Mouse (Mus musculus): Measurements from ENCODE around the gene Kif3c. TPM values are rescaled to one million over a fixed set of nuclear protein-coding genes. Genes with fewer than 3 reads are reported as not detected.

Kif3c gene
- polyA plus RNA-seq, 1 experiment from 2014 or later = 0.46 TPM

- no peaks in the 10 kb centered on the region for H3K27me3 ChIP-seq (ENCODE audit: insufficient read depth, low read length)
- no peak overlapping the region; the same call in 1 of the 2 replicates for H3K27ac ChIP-seq (ENCODE audit: low read depth)
- WGBS (ENCODE audit: insufficient replicate concordance) = 50% methylated on average over 2 of the region's 2 CpGs
- H3K9me3 ChIP-seq (ENCODE audit: low read length) = no peaks in the 10 kb centered on the region
- DNase-seq (no peak), ATAC-seq (no peak)
- TF ChIP-seq CTCF (IDR thresholded peaks at IDR 0.05; ENCODE audit: low read depth) (no peak), EP300 (IDR thresholded peaks at IDR 0.05; ENCODE audit: low read depth) (no peak)
- H3K4me3 ChIP-seq (ENCODE audit: low read depth, low read length) = no peak overlapping the region
- H3K4me1 ChIP-seq (ENCODE audit: insufficient read depth) = peaks cover 10% of the 10 kb centered on the region
- no peaks in the 10 kb centered on the region for H3K36me3 ChIP-seq (replicated peaks; ENCODE audit: insufficient read depth, low read length)
- H3K4me2 ChIP-seq (ENCODE audit: low read depth, low read length) = no peak overlapping the region
- no peak overlapping the region for H3K9ac ChIP-seq (replicated peaks)
Measured at GRCm38 (mm10) chr12:3429681-3430442, 64.9 kb downstream of the Kif3c start.

- no peaks in the 10 kb centered on the region for H3K27me3 ChIP-seq (ENCODE audit: insufficient read depth, low read length)
- TF ChIP-seq CTCF (IDR thresholded peaks at IDR 0.05; ENCODE audit: low read depth) (no peak), EP300 (IDR thresholded peaks at IDR 0.05; ENCODE audit: low read depth) (no peak)
- no peak for DNase-seq
- H3K36me3 ChIP-seq (replicated peaks; ENCODE audit: insufficient read depth, low read length) = no peaks in the 10 kb centered on the region
- ATAC-seq = no peak
- H3K4me3 ChIP-seq (ENCODE audit: low read depth, low read length) = no peak overlapping the region
- peak overlapping the region; percentile 25; the same call in 1 of the 2 replicates for H3K27ac ChIP-seq (ENCODE audit: low read depth)
- peaks cover 9% of the 10 kb centered on the region for H3K4me1 ChIP-seq (ENCODE audit: insufficient read depth)
- H3K9me3 ChIP-seq (ENCODE audit: low read length) = no peaks in the 10 kb centered on the region
- no peak overlapping the region for H3K9ac ChIP-seq (replicated peaks)
- H3K4me2 ChIP-seq (ENCODE audit: low read depth, low read length) = no peak overlapping the region
Measured at GRCm38 (mm10) chr12:3430443-3430753, 65.5 kb downstream of the Kif3c start.

GRCm38 (mm10) chr12:3430985-3431384 lies 66.1 kb downstream of the Kif3c start:
- H3K4me3 ChIP-seq (ENCODE audit: low read depth, low read length) = no peak overlapping the region
- H3K4me1 ChIP-seq (ENCODE audit: insufficient read depth) = peaks cover 6% of the 10 kb centered on the region; the same call in 1 of the 2 replicates
- DNase-seq (no peak), ATAC-seq (no peak)
- no peak overlapping the region for H3K4me2 ChIP-seq (ENCODE audit: low read depth, low read length)
- no peak overlapping the region for H3K27ac ChIP-seq (ENCODE audit: low read depth)
- no peak for TF ChIP-seq EP300 (IDR thresholded peaks at IDR 0.05; ENCODE audit: low read depth)
- 0 out of 2 replicates have a peak, but pooled peaks have one; percentile 13 for TF ChIP-seq CTCF (IDR thresholded peaks at IDR 0.05; ENCODE audit: low read depth)
- H3K36me3 ChIP-seq (replicated peaks; ENCODE audit: insufficient read depth, low read length) = no peaks in the 10 kb centered on the region
- H3K27me3 ChIP-seq (ENCODE audit: insufficient read depth, low read length) = no peaks in the 10 kb centered on the region
- no peaks in the 10 kb centered on the region for H3K9me3 ChIP-seq (ENCODE audit: low read length)
- no peak overlapping the region for H3K9ac ChIP-seq (replicated peaks)

- WGBS (ENCODE audit: insufficient replicate concordance) = 27% methylated on average over 1 of the region's 1 CpGs
- TF ChIP-seq EP300 (IDR thresholded peaks at IDR 0.05; ENCODE audit: low read depth) (no peak), CTCF (IDR thresholded peaks at IDR 0.05; ENCODE audit: low read depth) (no peak)
- Histone ChIP-seq H3K9ac (replicated peaks) (no peak overlapping the region), H3K4me1 (ENCODE audit: insufficient read depth) (0 out of 2 replicates have a peak, but pooled peaks cover 2% of the 10 kb centered on the region), H3K4me3 (ENCODE audit: low read depth, low read length) (no peak overlapping the region), H3K9me3 (ENCODE audit: low read length) (no peaks in the 10 kb centered on the region), H3K27me3 (ENCODE audit: insufficient read depth, low read length) (no peaks in the 10 kb centered on the region), H3K36me3 (replicated peaks; ENCODE audit: insufficient read depth, low read length) (no peaks in the 10 kb centered on the region), H3K4me2 (ENCODE audit: low read depth, low read length) (no peak overlapping the region), H3K27ac (ENCODE audit: low read depth) (no peak overlapping the region)
- ATAC-seq (no peak), DNase-seq (no peak)
Measured at GRCm38 (mm10) chr12:3433736-3434135, 68.8 kb downstream of the Kif3c start.

GRCm38 (mm10) chr12:3436446-3436845 lies 71.5 kb downstream of the Kif3c start:
- Histone ChIP-seq H3K9ac (replicated peaks) (no peak overlapping the region), H3K27me3 (ENCODE audit: insufficient read depth, low read length) (no peaks in the 10 kb centered on the region), H3K4me3 (ENCODE audit: low read depth, low read length) (no peak overlapping the region), H3K27ac (ENCODE audit: low read depth) (no peak overlapping the region), H3K4me1 (ENCODE audit: insufficient read depth) (peaks cover 4% of the 10 kb centered on the region; the same call in 1 of the 2 replicates), H3K36me3 (replicated peaks; ENCODE audit: insufficient read depth, low read length) (no peaks in the 10 kb centered on the region), H3K4me2 (ENCODE audit: low read depth, low read length) (no peak overlapping the region), H3K9me3 (ENCODE audit: low read length) (no peaks in the 10 kb centered on the region)
- DNase-seq (no peak), ATAC-seq (no peak)
- 77% methylated on average over 5 of the region's 5 CpGs for WGBS (ENCODE audit: insufficient replicate concordance)
- no peak for TF ChIP-seq EP300 (IDR thresholded peaks at IDR 0.05; ENCODE audit: low read depth)
- no peak for TF ChIP-seq CTCF (IDR thresholded peaks at IDR 0.05; ENCODE audit: low read depth)

- TF ChIP-seq EP300 (IDR thresholded peaks at IDR 0.05; ENCODE audit: low read depth) (no peak), CTCF (IDR thresholded peaks at IDR 0.05; ENCODE audit: low read depth) (peak; percentile 60)
- H3K9me3 ChIP-seq (ENCODE audit: low read length) = no peaks in the 10 kb centered on the region
- H3K4me1 ChIP-seq (ENCODE audit: insufficient read depth) = peaks cover 4% of the 10 kb centered on the region; the same call in 1 of the 2 replicates
- H3K4me2 ChIP-seq (ENCODE audit: low read depth, low read length) = no peak overlapping the region
- no peak overlapping the region for H3K4me3 ChIP-seq (ENCODE audit: low read depth, low read length)
- ATAC-seq (no peak), DNase-seq (no peak)
- WGBS (ENCODE audit: insufficient replicate concordance) = 77% methylated on average over 1 of the region's 1 CpGs
- H3K27me3 ChIP-seq (ENCODE audit: insufficient read depth, low read length) = no peaks in the 10 kb centered on the region
- no peaks in the 10 kb centered on the region for H3K36me3 ChIP-seq (replicated peaks; ENCODE audit: insufficient read depth, low read length)
- no peak overlapping the region for H3K9ac ChIP-seq (replicated peaks)
- H3K27ac ChIP-seq (ENCODE audit: low read depth) = no peak overlapping the region
Measured at GRCm38 (mm10) chr12:3437815-3438214, 72.9 kb downstream of the Kif3c start.
